Mouse (Mus musculus): ENCODE data around the gene Olfr323. TPM values are rescaled to one million over a fixed set of nuclear protein-coding genes. Genes with fewer than 3 reads are reported as not detected.

Gene Olfr323
- polyA plus RNA-seq, 1 experiment = 0.57 TPM

DNA sequence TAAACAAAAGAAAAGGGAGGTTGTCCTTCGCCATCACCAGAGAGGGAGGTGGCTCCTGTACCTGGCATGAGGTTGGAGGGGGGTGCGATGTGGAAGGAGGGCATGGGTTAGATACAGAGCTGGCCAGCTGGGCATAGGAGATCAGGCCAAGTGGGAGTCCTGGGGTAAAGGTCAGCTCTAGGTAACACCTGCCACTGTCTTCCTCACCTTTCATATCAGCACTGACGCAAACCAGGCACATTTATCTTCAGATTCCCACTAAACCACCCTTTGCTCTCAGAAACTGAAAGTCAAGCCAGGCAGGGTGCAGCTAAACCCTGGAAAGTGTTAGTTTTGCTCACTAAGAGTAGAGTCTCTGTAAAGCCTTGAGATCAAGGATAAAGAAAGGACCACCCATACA, 11.9 kb downstream of the Olfr323 start:
- no peaks in the 10 kb centered on the region for H3K27me3 ChIP-seq (ENCODE audit: control insufficient read depth, insufficient read depth, low read length)
- no peak for TF ChIP-seq CTCF (IDR thresholded peaks at IDR 0.05; ENCODE audit: control insufficient read depth, insufficient read depth, insufficient replicate concordance, low read depth, low read length)
- H3K27ac ChIP-seq (ENCODE audit: control insufficient read depth, insufficient read depth, low read depth, low read length) = no peak overlapping the region
- no peaks in the 10 kb centered on the region for H3K36me3 ChIP-seq (ENCODE audit: control insufficient read depth, insufficient read depth, low read length)
- H3K4me1 ChIP-seq (ENCODE audit: control insufficient read depth, insufficient read depth, low read length) = no peaks in the 10 kb centered on the region
- H3K4me3 ChIP-seq (ENCODE audit: control insufficient read depth, low read depth, low read length) = no peak overlapping the region

DNA sequence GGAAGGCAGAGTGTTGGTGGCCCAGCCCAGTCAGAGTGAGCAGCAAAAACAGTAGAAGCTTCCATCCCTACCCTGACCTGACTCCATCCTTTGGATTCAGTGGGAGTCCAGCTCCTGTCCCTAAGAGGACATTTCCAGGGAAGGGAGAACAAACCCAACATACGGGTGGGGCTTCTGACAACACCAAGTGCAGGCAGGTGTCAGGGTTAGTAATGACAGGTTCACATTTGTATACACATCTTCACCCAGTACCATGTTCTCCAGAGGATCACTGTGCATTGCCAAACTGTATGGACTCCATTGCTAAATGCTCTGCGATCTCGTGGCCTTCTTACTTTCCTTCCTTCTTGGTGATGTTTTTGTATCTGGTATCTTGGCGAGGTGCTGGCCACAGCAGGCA, 14.3 kb downstream of the Olfr323 start, which contains the start of gene 2210407C18Rik:
Gene 2210407C18Rik, minus strand, starts transcription at position 101 of the 400 bp plus-strand sequence.
- no peak within 1 kb of the TSS for H3K4me3 ChIP-seq (ENCODE audit: control insufficient read depth, low read depth, low read length)
- no peaks in the 10 kb centered on the region for H3K4me1 ChIP-seq (ENCODE audit: control insufficient read depth, insufficient read depth, low read length)
- H3K27ac ChIP-seq (ENCODE audit: control insufficient read depth, insufficient read depth, low read depth, low read length) = no peak within 1 kb of the TSS
- TF ChIP-seq POLR2A (IDR thresholded peaks at IDR 0.05; ENCODE audit: control insufficient read depth, low read depth, low read length) (no peak), CTCF (IDR thresholded peaks at IDR 0.05; ENCODE audit: control insufficient read depth, insufficient read depth, insufficient replicate concordance, low read depth, low read length) (no peak)
- H3K36me3 ChIP-seq (ENCODE audit: control insufficient read depth, insufficient read depth, low read length) = no peaks in the 10 kb centered on the region
- H3K27me3 ChIP-seq (ENCODE audit: control insufficient read depth, insufficient read depth, low read length) = no peaks in the 10 kb centered on the region

DNA sequence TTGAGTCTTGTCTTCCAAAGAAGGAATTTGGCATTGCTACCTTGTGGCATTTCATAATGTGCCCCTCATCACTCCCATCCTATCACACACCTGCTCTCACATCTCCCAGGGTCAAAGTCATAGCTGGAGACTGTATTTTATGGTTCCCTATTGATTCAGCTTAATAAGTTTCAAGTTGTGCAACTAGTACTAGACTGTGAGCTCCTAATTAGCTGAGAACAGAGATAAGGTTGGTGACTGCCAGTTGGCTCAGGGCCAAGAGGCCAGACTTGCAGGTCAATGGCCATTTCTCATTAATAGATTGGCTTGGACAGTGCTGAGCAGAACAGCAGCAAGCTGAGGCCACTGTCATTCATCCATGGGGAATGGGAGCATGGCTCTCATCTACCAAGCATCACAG, 15.8 kb downstream of the Olfr323 start:
- H3K27me3 ChIP-seq (ENCODE audit: control insufficient read depth, insufficient read depth, low read length) = no peaks in the 10 kb centered on the region
- no peaks in the 10 kb centered on the region for H3K4me1 ChIP-seq (ENCODE audit: control insufficient read depth, insufficient read depth, low read length)
- TF ChIP-seq CTCF (IDR thresholded peaks at IDR 0.05; ENCODE audit: control insufficient read depth, insufficient read depth, insufficient replicate concordance, low read depth, low read length) = no peak
- TF ChIP-seq POLR2A (IDR thresholded peaks at IDR 0.05; ENCODE audit: control insufficient read depth, low read depth, low read length) = no peak
- H3K4me3 ChIP-seq (ENCODE audit: control insufficient read depth, low read depth, low read length) = no peak overlapping the region
- H3K27ac ChIP-seq (ENCODE audit: control insufficient read depth, insufficient read depth, low read depth, low read length) = no peak overlapping the region
- H3K36me3 ChIP-seq (ENCODE audit: control insufficient read depth, insufficient read depth, low read length) = no peaks in the 10 kb centered on the region

DNA sequence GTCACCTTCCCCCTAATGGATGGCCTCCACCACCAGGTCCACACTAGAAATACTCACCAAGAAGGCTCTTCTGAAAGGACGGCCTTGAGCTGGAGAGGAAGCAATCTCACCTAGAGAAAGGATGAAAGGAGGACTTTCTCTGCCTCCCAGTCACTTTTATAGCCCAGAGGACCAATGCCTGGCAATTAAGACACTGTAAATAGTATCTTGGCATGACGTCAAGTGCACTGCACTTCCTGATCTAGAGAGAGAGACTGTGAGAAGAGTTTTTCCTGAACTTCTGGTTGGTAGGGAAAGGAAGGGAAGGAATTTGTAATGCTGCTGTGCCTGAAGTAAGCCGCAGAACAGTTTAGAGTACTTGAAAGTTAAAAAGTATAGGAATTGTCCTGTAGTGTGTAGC, 16.9 kb downstream of the Olfr323 start:
- no peaks in the 10 kb centered on the region for H3K27me3 ChIP-seq (ENCODE audit: control insufficient read depth, insufficient read depth, low read length)
- H3K27ac ChIP-seq (ENCODE audit: control insufficient read depth, insufficient read depth, low read depth, low read length) = no peak overlapping the region
- H3K4me3 ChIP-seq (ENCODE audit: control insufficient read depth, low read depth, low read length) = no peak overlapping the region
- no peaks in the 10 kb centered on the region for H3K4me1 ChIP-seq (ENCODE audit: control insufficient read depth, insufficient read depth, low read length)
- TF ChIP-seq CTCF (IDR thresholded peaks at IDR 0.05; ENCODE audit: control insufficient read depth, insufficient read depth, insufficient replicate concordance, low read depth, low read length) (no peak), POLR2A (IDR thresholded peaks at IDR 0.05; ENCODE audit: control insufficient read depth, low read depth, low read length) (no peak)
- no peaks in the 10 kb centered on the region for H3K36me3 ChIP-seq (ENCODE audit: control insufficient read depth, insufficient read depth, low read length)

DNA sequence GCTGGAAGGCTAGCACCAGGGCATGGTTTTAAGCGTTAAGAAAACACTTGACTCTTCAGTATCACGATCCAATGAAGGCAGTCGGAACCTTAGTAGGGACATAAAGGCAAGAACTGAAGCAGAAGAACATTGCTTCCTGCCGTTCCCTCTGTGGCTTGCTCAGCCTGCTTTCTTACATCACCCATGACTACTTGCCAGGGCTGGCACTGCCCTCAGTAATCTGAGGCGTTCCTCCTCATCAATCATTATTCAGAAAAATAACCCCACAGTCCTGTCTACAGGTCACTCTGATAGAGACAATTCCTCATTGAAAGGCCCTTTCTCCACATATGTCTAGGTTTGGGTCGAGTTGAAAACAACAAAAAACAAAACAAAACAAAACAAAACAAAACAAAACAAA, 23.3 kb downstream of the Olfr323 start:
- Histone ChIP-seq H3K27me3 (ENCODE audit: control insufficient read depth, insufficient read depth, low read length) (no peaks in the 10 kb centered on the region), H3K4me3 (ENCODE audit: control insufficient read depth, low read depth, low read length) (no peak overlapping the region), H3K27ac (ENCODE audit: control insufficient read depth, insufficient read depth, low read depth, low read length) (no peak overlapping the region), H3K4me1 (ENCODE audit: control insufficient read depth, insufficient read depth, low read length) (no peaks in the 10 kb centered on the region; the same call in 1 of the 2 replicates), H3K36me3 (ENCODE audit: control insufficient read depth, insufficient read depth, low read length) (no peaks in the 10 kb centered on the region)
- TF ChIP-seq POLR2A (IDR thresholded peaks at IDR 0.05; ENCODE audit: control insufficient read depth, low read depth, low read length) (no peak), CTCF (IDR thresholded peaks at IDR 0.05; ENCODE audit: control insufficient read depth, insufficient read depth, insufficient replicate concordance, low read depth, low read length) (no peak)

DNA sequence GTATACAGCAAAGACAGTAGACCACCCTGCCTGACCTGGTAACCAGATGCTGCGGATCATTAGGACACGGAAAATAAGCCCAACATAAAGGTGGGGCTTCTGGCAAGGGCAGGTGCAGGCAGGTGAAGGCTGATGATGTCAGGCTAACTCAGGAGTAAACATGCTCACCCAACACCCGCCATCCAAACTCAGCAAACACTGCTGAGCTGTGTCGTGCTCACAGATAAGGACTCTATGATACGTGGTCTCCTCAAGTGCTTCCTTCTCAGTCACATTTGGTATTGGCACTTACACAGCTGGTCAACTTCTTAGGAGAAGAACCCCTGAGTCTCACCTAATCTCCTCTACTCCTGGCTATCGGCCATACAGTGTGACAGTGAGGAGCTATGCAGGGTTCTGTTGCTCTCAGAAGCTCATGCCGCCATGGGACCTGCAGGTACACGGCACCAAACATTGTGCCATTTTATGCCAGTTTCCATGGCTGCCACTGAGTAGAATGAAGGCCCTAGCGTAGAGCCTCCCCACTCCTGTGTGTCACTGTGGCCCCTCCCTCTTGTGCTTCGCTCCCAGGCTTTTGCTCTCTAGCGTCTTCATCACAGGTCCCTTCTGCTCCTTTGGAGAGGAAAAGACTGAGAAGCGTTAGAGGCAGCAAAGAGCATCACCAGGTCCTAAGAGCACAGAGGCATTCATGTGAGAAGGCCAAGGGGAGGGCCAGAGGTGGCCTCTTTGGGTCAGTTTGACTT, 24.0 kb downstream of the Olfr323 start:
- no peak overlapping the region for H3K4me3 ChIP-seq (ENCODE audit: control insufficient read depth, low read depth, low read length)
- no peak overlapping the region for H3K27ac ChIP-seq (ENCODE audit: control insufficient read depth, insufficient read depth, low read depth, low read length)
- no peaks in the 10 kb centered on the region for H3K36me3 ChIP-seq (ENCODE audit: control insufficient read depth, insufficient read depth, low read length)
- no peaks in the 10 kb centered on the region for H3K27me3 ChIP-seq (ENCODE audit: control insufficient read depth, insufficient read depth, low read length)
- no peaks in the 10 kb centered on the region; the same call in 1 of the 2 replicates for H3K4me1 ChIP-seq (ENCODE audit: control insufficient read depth, insufficient read depth, low read length)
- TF ChIP-seq CTCF (IDR thresholded peaks at IDR 0.05; ENCODE audit: control insufficient read depth, insufficient read depth, insufficient replicate concordance, low read depth, low read length) (no peak), POLR2A (IDR thresholded peaks at IDR 0.05; ENCODE audit: control insufficient read depth, low read depth, low read length) (no peak)

DNA sequence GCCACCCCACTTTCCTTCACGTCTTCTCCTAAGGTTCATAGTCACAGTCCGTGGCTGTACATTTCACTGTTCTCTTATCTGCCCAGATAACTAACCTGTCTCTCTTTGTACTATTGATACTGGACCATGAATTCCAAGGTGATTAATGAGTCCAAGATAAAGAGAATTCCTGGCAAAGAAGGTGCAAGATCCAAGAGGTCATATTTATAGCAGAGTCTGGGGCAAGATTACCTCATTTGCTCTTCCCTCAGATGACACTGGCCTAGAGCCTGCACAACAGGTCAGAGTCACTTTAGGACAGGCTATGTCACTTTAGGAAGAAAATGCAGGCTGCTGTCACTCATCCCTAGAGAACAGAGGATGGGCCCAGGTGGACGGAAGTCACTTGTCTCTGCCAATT, 25.1 kb downstream of the Olfr323 start:
- no peak overlapping the region for H3K27ac ChIP-seq (ENCODE audit: control insufficient read depth, insufficient read depth, low read depth, low read length)
- TF ChIP-seq POLR2A (IDR thresholded peaks at IDR 0.05; ENCODE audit: control insufficient read depth, low read depth, low read length) (no peak), CTCF (IDR thresholded peaks at IDR 0.05; ENCODE audit: control insufficient read depth, insufficient read depth, insufficient replicate concordance, low read depth, low read length) (no peak)
- no peaks in the 10 kb centered on the region for H3K27me3 ChIP-seq (ENCODE audit: control insufficient read depth, insufficient read depth, low read length)

More for the DNA sequence above, 25.1 kb downstream of the Olfr323 start:
- no peaks in the 10 kb centered on the region for H3K36me3 ChIP-seq (ENCODE audit: control insufficient read depth, insufficient read depth, low read length)
- no peaks in the 10 kb centered on the region; the same call in 1 of the 2 replicates for H3K4me1 ChIP-seq (ENCODE audit: control insufficient read depth, insufficient read depth, low read length)
- H3K4me3 ChIP-seq (ENCODE audit: control insufficient read depth, low read depth, low read length) = no peak overlapping the region
